Mouse (Mus musculus): Measurements from ENCODE around the gene Neto2.
"Not testable (repeated sequence)": the region's sequence is repeated elsewhere in the genome, so short reads cannot be mapped to it uniquely, and the experiment has no call there.

Neto2 gene

GRCm38 (mm10) chr8:85700751-85701351 is at the start of gene Neto2:
Neto2 (minus strand) TSS chr8:85700924.
- peak; percentile 35 to 53 for DNase-seq (ENCODE audit: low spot score in 2 of 2)

GRCm38 (mm10) chr8:85745053-85745452 is 44.3 kb upstream of the Neto2 start:
- no peak for DNase-seq (ENCODE audit: low spot score in 2 of 2)

- DNase-seq (ENCODE audit: low spot score in 2 of 2), result no peak
These were observed 29.8 kb upstream of the Neto2 start for GRCm38 (mm10) chr8:85730545-85730944.

- DNase-seq (ENCODE audit: low spot score in 2 of 2), result no peak
These were observed 16.5 kb upstream of the Neto2 start for GRCm38 (mm10) chr8:85717271-85717670.

GRCm38 (mm10) chr8:85716696-85717095 is 16.0 kb upstream of the Neto2 start:
- no peak for DNase-seq (ENCODE audit: low spot score in 2 of 2)

- no peak for DNase-seq (ENCODE audit: low spot score in 2 of 2)
These were observed 6.3 kb upstream of the Neto2 start for GRCm38 (mm10) chr8:85706988-85707387.

GRCm38 (mm10) chr8:85700101-85700750 is 498 bp downstream of the Neto2 start:
- DNase-seq (ENCODE audit: low spot score in 2 of 2), result peak in 1 of 2 experiments; percentile 10

GRCm38 (mm10) chr8:85699051-85699450 is 1.7 kb downstream of the Neto2 start:
- peak; percentile 34 to 35 for DNase-seq (ENCODE audit: low spot score in 2 of 2)

GRCm38 (mm10) chr8:85665146-85665545 is 35.6 kb downstream of the Neto2 start:
- no peak for DNase-seq (ENCODE audit: low spot score in 2 of 2)

- DNase-seq (ENCODE audit: low spot score in 2 of 2), result peak; percentile 1 to 18
These were observed 38.7 kb downstream of the Neto2 start for GRCm38 (mm10) chr8:85661995-85662394.

GRCm38 (mm10) chr8:85651201-85651600 is 49.5 kb downstream of the Neto2 start:
- DNase-seq (ENCODE audit: low spot score in 2 of 2), result no peak

GRCm38 (mm10) chr8:85648553-85648952 is 52.2 kb downstream of the Neto2 start:
- DNase-seq (ENCODE audit: low spot score in 2 of 2), result no peak

- DNase-seq (ENCODE audit: low spot score in 2 of 2), result no peak
These were observed 55.6 kb downstream of the Neto2 start for GRCm38 (mm10) chr8:85644921-85645665.

GRCm38 (mm10) chr8:85624450-85624849 is 76.3 kb downstream of the Neto2 start:
- no peak for DNase-seq (ENCODE audit: low spot score in 2 of 2)

GRCm38 (mm10) chr8:85623246-85623645 is 77.5 kb downstream of the Neto2 start:
- no peak for DNase-seq (ENCODE audit: low spot score in 2 of 2)

GRCm38 (mm10) chr8:85618789-85619188 is 81.9 kb downstream of the Neto2 start:
- DNase-seq (ENCODE audit: low spot score in 2 of 2), result no peak

GRCm38 (mm10) chr8:85617125-85617524 is 83.6 kb downstream of the Neto2 start:
- not testable (repeated sequence) for DNase-seq (ENCODE audit: low spot score in 2 of 2)

GRCm38 (mm10) chr8:85608836-85609235 is 91.9 kb downstream of the Neto2 start:
- DNase-seq (ENCODE audit: low spot score in 2 of 2), result no peak

GRCm38 (mm10) chr8:85607804-85608203 is 92.9 kb downstream of the Neto2 start:
- no peak for DNase-seq (ENCODE audit: low spot score in 2 of 2)

- DNase-seq (ENCODE audit: low spot score in 2 of 2), result no peak
These were observed 93.8 kb downstream of the Neto2 start for GRCm38 (mm10) chr8:85606974-85607373.

GRCm38 (mm10) chr8:85606561-85606960 is 94.2 kb downstream of the Neto2 start:
- no peak for DNase-seq (ENCODE audit: low spot score in 2 of 2)

- no peak for DNase-seq (ENCODE audit: low spot score in 2 of 2)
These were observed 96.5 kb downstream of the Neto2 start for GRCm38 (mm10) chr8:85604201-85604600.

All from urinary bladder, adult 18-20 months (tissue).